Mouse (Mus musculus): Measurements from ENCODE around the gene Tmem131. TPM values are rescaled to one million over a fixed set of nuclear protein-coding genes. Genes with fewer than 3 reads are reported as not detected.

The Tmem131 gene
- polyA plus RNA-seq, 1 experiment from 2014 or later = 12.3 TPM

DNA sequence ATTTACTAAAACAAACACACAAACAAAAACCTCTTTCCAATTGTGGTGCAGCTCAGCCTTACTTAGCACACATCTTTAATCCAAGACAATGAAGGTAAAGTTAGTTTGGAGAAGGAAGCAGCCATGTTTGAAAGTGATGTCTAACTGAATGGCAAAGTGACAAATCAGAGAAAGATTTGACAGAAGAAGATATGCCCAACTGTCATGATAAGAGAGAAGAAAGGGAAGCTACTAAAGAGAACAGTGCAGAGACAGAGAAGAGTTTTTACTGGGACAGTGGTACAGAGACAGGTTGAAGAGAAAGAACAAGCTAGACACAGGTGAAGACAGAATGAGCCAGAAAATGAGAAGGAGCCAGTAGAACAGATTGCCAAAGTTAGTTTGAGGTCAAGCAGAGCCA is 19.6 kb downstream of the Tmem131 start:
- Histone ChIP-seq H3K9me3 (replicated peaks) (no peaks in the 10 kb centered on the region), H3K4me1 (peaks cover 66% of the 10 kb centered on the region), H3K4me2 (no peak overlapping the region), H3K4me3 (replicated peaks) (no peak overlapping the region), H3K36me3 (no peaks in the 10 kb centered on the region), H3K27ac (no peak overlapping the region), H3K9ac (no peak overlapping the region), H3K27me3 (no peaks in the 10 kb centered on the region)
- ATAC-seq (replicated peaks; ENCODE audit: low FRiP score) = no peak

- Histone ChIP-seq H3K9ac (no peak overlapping the region), H3K27me3 (no peaks in the 10 kb centered on the region), H3K9me3 (replicated peaks) (no peaks in the 10 kb centered on the region), H3K4me1 (peaks cover 66% of the 10 kb centered on the region), H3K27ac (no peak overlapping the region), H3K4me3 (replicated peaks) (no peak overlapping the region), H3K4me2 (no peak overlapping the region), H3K36me3 (no peaks in the 10 kb centered on the region)
- 98% methylated on average over 4 of the region's 4 CpGs for WGBS
- ATAC-seq (replicated peaks; ENCODE audit: low FRiP score) = no peak
Observed at GRCm38 (mm10) chr1:36922623-36923421, 20.6 kb downstream of the Tmem131 start.

DNA sequence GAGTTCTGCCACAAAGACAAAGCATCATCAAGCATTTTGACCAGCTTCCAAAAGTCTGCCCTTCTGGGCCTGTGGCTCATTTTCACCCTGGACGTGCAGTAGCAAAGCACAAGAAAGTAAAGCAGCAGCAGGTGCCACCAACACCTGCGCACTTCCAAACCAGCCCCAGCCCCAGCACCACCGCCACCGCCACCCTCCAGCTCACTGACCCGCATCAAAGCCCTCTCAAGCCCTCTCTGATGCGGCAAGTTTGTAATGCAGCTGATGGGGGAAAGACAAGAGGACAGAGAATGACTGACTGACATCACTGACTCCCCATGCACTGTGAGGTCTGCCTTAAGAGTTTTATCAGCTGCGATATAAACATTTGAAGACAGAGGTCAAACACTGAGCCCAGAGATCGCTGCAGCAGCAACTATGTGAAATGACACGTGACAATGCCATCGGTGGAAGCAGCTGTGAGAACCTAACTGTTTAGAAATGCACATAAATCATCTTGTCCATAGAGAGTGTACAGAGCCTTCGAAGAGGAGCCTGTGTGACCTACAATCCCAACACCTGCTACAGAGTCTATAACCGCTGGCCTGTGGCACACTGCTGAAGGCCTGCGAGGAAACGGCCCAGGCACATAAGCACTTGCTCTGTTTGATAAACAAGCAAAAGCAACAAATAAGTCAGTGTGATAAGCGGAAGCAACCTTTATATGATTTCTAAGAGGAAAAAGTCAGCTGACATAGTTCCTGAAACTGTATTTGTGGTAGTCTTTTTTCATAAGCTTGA is 21.7 kb downstream of the Tmem131 start:
- no peak; the same call in 1 of the 2 replicates for ATAC-seq (replicated peaks; ENCODE audit: low FRiP score)
- 33% methylated on average over 15 of the region's 15 CpGs for WGBS
- no peaks in the 10 kb centered on the region for H3K36me3 ChIP-seq
- no peak overlapping the region for H3K27ac ChIP-seq
- H3K27me3 ChIP-seq = no peaks in the 10 kb centered on the region
- H3K4me2 ChIP-seq = no peak overlapping the region
- H3K4me1 ChIP-seq = peaks cover 62% of the 10 kb centered on the region
- no peak overlapping the region for H3K9ac ChIP-seq
- no peak overlapping the region for H3K4me3 ChIP-seq (replicated peaks)
- H3K9me3 ChIP-seq (replicated peaks) = no peaks in the 10 kb centered on the region

GRCm38 (mm10) chr1:36920726-36921125 is 22.7 kb downstream of the Tmem131 start:
- Histone ChIP-seq H3K4me2 (no peak overlapping the region), H3K27ac (peak overlapping the region; percentile 75), H3K36me3 (no peaks in the 10 kb centered on the region), H3K9me3 (replicated peaks) (no peaks in the 10 kb centered on the region), H3K27me3 (no peaks in the 10 kb centered on the region), H3K4me3 (replicated peaks) (no peak overlapping the region), H3K9ac (no peak overlapping the region), H3K4me1 (peaks cover 56% of the 10 kb centered on the region)
- 37% methylated on average over 4 of the region's 4 CpGs for whole genome bisulfite sequencing
- ATAC-seq (replicated peaks; ENCODE audit: low FRiP score) = no peak

GRCm38 (mm10) chr1:36920154-36920716 is 23.2 kb downstream of the Tmem131 start:
- peak; percentile 73 for ATAC-seq (replicated peaks; ENCODE audit: low FRiP score)
- H3K9ac ChIP-seq = no peak overlapping the region
- peaks cover 58% of the 10 kb centered on the region for H3K4me1 ChIP-seq
- H3K36me3 ChIP-seq = no peaks in the 10 kb centered on the region
- H3K4me2 ChIP-seq = no peak overlapping the region
- no peaks in the 10 kb centered on the region for H3K9me3 ChIP-seq (replicated peaks)
- no peaks in the 10 kb centered on the region for H3K27me3 ChIP-seq
- peak overlapping the region; percentile 75 for H3K27ac ChIP-seq
- no peak overlapping the region for H3K4me3 ChIP-seq (replicated peaks)
- 17% methylated on average over 3 of the region's 3 CpGs for WGBS

DNA sequence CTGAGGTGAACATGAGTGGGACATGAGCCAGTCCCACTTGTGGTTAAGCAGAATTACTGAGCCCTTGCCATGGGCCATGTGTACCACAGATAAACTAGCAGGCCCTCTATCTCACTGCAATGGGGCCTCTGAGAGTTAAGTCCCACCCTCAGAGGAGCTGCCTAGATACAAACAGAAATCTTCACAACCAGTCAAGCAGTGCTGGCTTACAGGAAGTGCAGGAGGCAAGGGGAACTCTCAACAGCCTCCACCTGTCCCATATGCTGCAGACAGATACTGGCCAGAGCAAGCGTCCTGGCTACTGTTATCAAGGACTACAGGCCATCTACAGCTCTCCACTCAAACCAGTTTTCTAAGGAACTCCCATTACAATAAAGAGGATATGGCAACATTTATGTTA is 23.7 kb downstream of the Tmem131 start:
- Histone ChIP-seq H3K36me3 (no peaks in the 10 kb centered on the region), H3K9me3 (replicated peaks) (no peaks in the 10 kb centered on the region), H3K4me2 (no peak overlapping the region), H3K27me3 (no peaks in the 10 kb centered on the region), H3K9ac (no peak overlapping the region), H3K4me3 (replicated peaks) (no peak overlapping the region), H3K4me1 (peaks cover 59% of the 10 kb centered on the region), H3K27ac (peak overlapping the region; percentile 75)
- ATAC-seq (replicated peaks; ENCODE audit: low FRiP score) = peak; percentile 66
- 56% methylated on average over 1 of the region's 1 CpGs for WGBS

DNA sequence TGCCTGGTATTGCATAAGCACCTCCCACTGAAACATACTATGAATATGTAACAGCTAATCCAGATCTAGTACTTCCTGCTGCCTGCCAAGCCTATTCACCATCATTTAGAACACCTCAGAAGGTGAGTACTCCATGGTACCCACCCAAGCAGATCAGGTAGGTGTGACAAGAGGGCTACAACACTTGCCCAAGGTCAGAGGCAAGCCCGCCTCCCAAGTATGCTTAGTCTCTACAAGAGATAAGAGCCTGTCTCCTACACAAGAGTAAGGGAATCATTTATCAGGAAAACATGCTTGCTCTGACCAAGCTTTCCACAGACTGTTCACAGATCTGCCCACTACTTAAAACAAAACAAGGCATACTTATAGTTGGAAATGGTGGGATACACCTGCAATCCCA is 26.0 kb downstream of the Tmem131 start:
- Histone ChIP-seq H3K4me3 (replicated peaks) (no peak overlapping the region), H3K27ac (no peak overlapping the region), H3K27me3 (no peaks in the 10 kb centered on the region), H3K9me3 (replicated peaks) (no peaks in the 10 kb centered on the region), H3K4me1 (peaks cover 55% of the 10 kb centered on the region), H3K36me3 (no peaks in the 10 kb centered on the region), H3K9ac (no peak overlapping the region), H3K4me2 (no peak overlapping the region)
- no peak for ATAC-seq (replicated peaks; ENCODE audit: low FRiP score)
- 100% methylated on average over 1 of the region's 1 CpGs for WGBS

DNA sequence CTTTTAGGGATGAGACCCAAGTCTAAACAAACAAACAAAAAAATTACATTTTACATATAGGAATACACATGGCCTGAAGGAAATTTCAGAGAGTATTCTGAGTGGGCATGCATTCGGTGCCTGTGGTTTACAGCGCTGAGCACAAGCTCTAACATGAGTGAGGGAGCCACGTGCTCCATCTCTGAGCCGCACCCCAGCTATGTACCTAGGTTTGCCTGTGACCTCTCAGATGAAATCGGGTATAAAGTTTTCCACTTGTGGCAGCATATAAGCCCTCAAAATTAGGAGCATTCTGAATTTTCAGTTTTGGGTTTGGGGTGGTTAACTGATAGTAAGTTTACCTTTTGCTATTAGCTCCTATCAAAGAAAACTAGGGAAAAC is 28.3 kb downstream of the Tmem131 start:
- Histone ChIP-seq H3K36me3 (no peaks in the 10 kb centered on the region), H3K4me3 (replicated peaks) (no peak overlapping the region), H3K4me2 (no peak overlapping the region), H3K27me3 (no peaks in the 10 kb centered on the region), H3K4me1 (peaks cover 33% of the 10 kb centered on the region), H3K27ac (no peak overlapping the region), H3K9me3 (replicated peaks) (no peaks in the 10 kb centered on the region), H3K9ac (no peak overlapping the region)
- WGBS = 92% methylated on average over 5 of the region's 5 CpGs
- ATAC-seq (replicated peaks; ENCODE audit: low FRiP score) = no peak

GRCm38 (mm10) chr1:36914455-36915199 is 28.8 kb downstream of the Tmem131 start:
- Histone ChIP-seq H3K27me3 (no peaks in the 10 kb centered on the region), H3K9me3 (replicated peaks) (no peaks in the 10 kb centered on the region), H3K9ac (no peak overlapping the region), H3K4me2 (no peak overlapping the region), H3K36me3 (no peaks in the 10 kb centered on the region), H3K27ac (peak overlapping the region; percentile 75; the same call in 1 of the 2 replicates), H3K4me1 (peaks cover 27% of the 10 kb centered on the region), H3K4me3 (replicated peaks) (no peak overlapping the region)
- 30% methylated on average over 7 of the region's 7 CpGs for WGBS
- ATAC-seq (replicated peaks; ENCODE audit: low FRiP score) = peak; percentile 52; the same call in 1 of the 2 replicates

GRCm38 (mm10) chr1:36913806-36914205 is 29.7 kb downstream of the Tmem131 start:
- H3K4me3 ChIP-seq (replicated peaks) = no peak overlapping the region
- H3K27me3 ChIP-seq = no peaks in the 10 kb centered on the region
- WGBS = 76% methylated on average over 7 of the region's 7 CpGs
- H3K27ac ChIP-seq = no peak overlapping the region
- H3K9ac ChIP-seq = no peak overlapping the region
- H3K9me3 ChIP-seq (replicated peaks) = no peaks in the 10 kb centered on the region
- peaks cover 21% of the 10 kb centered on the region for H3K4me1 ChIP-seq
- no peaks in the 10 kb centered on the region for H3K36me3 ChIP-seq
- ATAC-seq (replicated peaks; ENCODE audit: low FRiP score) = no peak
- H3K4me2 ChIP-seq = no peak overlapping the region

DNA sequence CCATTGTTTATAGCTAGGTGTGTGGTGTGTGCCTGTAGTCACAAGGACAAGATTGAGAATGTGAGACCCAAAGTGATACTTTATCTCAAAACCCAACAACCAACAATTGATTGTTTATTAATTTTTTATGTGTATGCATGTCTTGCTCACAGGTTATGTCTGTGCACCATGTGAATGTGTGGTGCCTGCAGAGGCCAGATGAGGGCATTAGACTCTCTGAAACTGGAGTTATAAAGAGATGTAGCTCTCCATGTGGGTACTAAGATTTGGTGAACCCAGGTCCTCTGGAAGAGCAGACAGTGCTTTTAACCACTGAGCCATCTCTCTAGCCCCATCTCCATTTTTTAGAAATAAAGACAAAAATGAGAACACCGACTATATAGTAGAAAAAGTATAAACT is 31.2 kb downstream of the Tmem131 start:
- H3K9me3 ChIP-seq (replicated peaks) = no peaks in the 10 kb centered on the region
- no peaks in the 10 kb centered on the region for H3K27me3 ChIP-seq
- H3K36me3 ChIP-seq = no peaks in the 10 kb centered on the region
- no peak overlapping the region for H3K9ac ChIP-seq
- H3K4me1 ChIP-seq = peaks cover 21% of the 10 kb centered on the region
- H3K27ac ChIP-seq = no peak overlapping the region
- ATAC-seq (replicated peaks; ENCODE audit: low FRiP score) = no peak
- H3K4me3 ChIP-seq (replicated peaks) = no peak overlapping the region
- H3K4me2 ChIP-seq = no peak overlapping the region
- WGBS = 92% methylated on average over 1 of the region's 1 CpGs

GRCm38 (mm10) chr1:36911603-36912002 is 31.9 kb downstream of the Tmem131 start:
- no peak overlapping the region for H3K9ac ChIP-seq
- WGBS = 89% methylated on average over 3 of the region's 3 CpGs
- ATAC-seq (replicated peaks; ENCODE audit: low FRiP score) = no peak
- no peak overlapping the region for H3K4me3 ChIP-seq (replicated peaks)
- no peak overlapping the region for H3K4me2 ChIP-seq
- H3K9me3 ChIP-seq (replicated peaks) = no peaks in the 10 kb centered on the region
- H3K27ac ChIP-seq = no peak overlapping the region
- no peaks in the 10 kb centered on the region for H3K27me3 ChIP-seq
- peaks cover 21% of the 10 kb centered on the region for H3K4me1 ChIP-seq
- H3K36me3 ChIP-seq = no peaks in the 10 kb centered on the region
